Mouse (Mus musculus): ENCODE data around the gene Rpl41. TPM values are rescaled to one million over a fixed set of nuclear protein-coding genes. Genes with fewer than 3 reads are reported as not detected.
A peak's percentile ranks its signal among the peaks of the same experiment; 100 is the strongest.
"Not testable (repeated sequence)": the region's sequence is repeated elsewhere in the genome, so short reads cannot be mapped to it uniquely, and the experiment has no call there.

Rpl41 gene
- total RNA-seq, 1 experiment from 2014 or later: 1,707 TPM

DNA sequence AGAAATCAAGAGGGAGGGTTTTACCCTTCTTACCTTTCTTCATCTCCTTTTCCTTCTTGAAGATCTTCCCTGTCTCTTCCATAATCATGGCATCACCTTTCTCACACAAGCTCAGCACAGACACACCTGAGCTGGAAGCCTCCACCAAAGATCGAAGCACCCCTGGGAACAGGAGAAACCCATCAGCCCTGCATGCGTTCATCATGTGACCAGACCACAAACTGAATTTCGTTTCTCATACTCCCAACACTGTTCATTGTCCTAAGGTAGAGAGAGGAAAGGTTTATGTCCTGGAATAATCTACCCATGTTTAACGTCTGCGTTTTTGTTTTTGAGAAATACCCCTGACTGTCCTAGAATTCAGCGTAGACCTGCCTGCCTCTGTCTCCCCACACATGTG, 14.4 kb upstream of the Rpl41 start:
- no peak for ATAC-seq (ENCODE audit: extremely low read depth, insufficient number of reproducible peaks, low FRiP score, poor library complexity, severe bottlenecking)

GRCm38 (mm10) chr10:128556963-128557362, 7.9 kb upstream of the Rpl41 start:
- ATAC-seq (ENCODE audit: extremely low read depth, insufficient number of reproducible peaks, low FRiP score, poor library complexity, severe bottlenecking): no peak

DNA sequence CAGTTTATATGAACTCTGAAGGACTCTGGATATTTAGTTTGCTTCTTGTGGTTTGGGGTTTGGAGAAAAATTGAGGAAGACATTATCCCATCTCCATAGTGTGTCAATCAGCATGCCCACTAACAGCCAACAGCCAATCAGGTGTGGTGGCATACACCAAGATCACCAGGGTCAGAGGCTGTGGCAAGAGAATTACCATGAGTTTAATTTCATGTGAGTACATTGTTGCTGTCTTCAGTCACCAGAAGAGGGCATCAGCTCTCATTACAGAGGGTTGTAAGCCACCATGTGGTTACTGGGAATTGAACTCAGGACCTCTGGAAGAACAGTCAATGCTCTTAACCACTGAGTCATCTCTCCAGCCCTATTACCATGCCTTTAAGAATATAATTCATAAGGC, 7.2 kb upstream of the Rpl41 start:
- no peak for ATAC-seq (ENCODE audit: extremely low read depth, insufficient number of reproducible peaks, low FRiP score, poor library complexity, severe bottlenecking)

GRCm38 (mm10) chr10:128555567-128555966, 6.5 kb upstream of the Rpl41 start:
- not testable (repeated sequence) for ATAC-seq (ENCODE audit: extremely low read depth, insufficient number of reproducible peaks, low FRiP score, poor library complexity, severe bottlenecking)

- not testable (repeated sequence) for ATAC-seq (ENCODE audit: extremely low read depth, insufficient number of reproducible peaks, low FRiP score, poor library complexity, severe bottlenecking)
Measured at GRCm38 (mm10) chr10:128550144-128550823, 1.2 kb upstream of the Rpl41 start.

- ATAC-seq (ENCODE audit: extremely low read depth, insufficient number of reproducible peaks, low FRiP score, poor library complexity, severe bottlenecking): not testable (repeated sequence)
Measured at GRCm38 (mm10) chr10:128549682-128550057, 565 bp upstream of the Rpl41 start.

DNA sequence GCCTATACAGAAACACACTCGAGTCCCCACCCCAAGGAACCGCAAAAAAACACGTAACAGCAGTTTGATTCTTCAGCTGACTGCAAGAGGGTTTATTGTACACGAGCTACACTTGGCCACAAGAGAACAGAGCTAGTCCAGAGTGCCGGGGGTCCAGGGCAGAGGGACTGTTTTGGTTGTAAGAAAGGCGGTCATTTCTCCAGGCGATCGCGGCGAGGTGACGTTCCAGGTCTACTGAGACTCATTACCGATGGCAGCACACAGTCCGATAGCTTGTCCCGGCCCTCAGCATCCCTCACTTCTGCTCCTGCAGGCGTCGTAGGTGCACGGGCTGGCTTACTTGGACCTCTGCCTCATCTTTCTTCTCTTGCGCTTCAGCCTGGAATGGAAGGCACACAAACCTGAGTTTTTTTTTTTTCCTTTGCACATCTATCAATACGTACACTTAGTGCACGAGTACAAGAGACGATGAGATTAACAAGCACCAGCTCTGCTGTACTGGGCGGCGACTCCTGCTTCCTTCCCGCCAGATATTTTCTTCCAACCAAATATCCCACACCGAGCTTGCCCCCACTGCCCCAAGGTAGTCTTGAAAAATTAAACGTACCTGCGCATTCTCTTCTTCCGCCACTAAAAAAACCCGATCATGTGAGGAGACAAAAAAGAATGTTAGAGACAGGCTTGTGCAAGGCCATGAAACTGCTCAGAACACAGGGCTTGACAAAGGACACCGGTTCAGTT, 884 bp downstream of the Rpl41 start:
- ATAC-seq (ENCODE audit: extremely low read depth, insufficient number of reproducible peaks, low FRiP score, poor library complexity, severe bottlenecking): not testable (repeated sequence)

GRCm38 (mm10) chr10:128547361-128548032, 1.6 kb downstream of the Rpl41 start, which contains the start of gene Zc3h10:
Zc3h10 (minus strand) TSS chr10:128547774.
- ATAC-seq (ENCODE audit: extremely low read depth, insufficient number of reproducible peaks, low FRiP score, poor library complexity, severe bottlenecking): peak; percentile 81

GRCm38 (mm10) chr10:128546787-128547186, 2.3 kb downstream of the Rpl41 start:
- no peak for ATAC-seq (ENCODE audit: extremely low read depth, insufficient number of reproducible peaks, low FRiP score, poor library complexity, severe bottlenecking)

DNA sequence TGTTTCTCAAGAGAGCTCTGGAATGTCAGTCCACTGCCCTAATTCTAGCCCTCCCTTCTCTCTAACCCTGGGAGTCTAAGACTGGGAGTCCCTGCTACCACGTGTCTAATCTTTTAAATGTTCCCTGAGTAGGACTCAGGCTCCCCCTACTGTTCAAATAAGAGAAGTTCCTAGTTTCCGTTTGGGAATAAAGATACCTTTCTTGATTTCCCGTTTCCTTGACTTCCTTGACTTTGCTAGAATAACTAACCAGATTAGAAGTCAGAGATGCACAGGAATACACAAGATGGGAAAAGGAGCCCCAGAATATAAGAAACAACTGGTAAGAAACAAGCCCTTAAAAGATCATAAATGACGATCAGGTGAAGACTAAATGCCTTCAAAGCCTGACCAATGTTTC, 2.7 kb downstream of the Rpl41 start:
- no peak for ATAC-seq (ENCODE audit: extremely low read depth, insufficient number of reproducible peaks, low FRiP score, poor library complexity, severe bottlenecking)

- ATAC-seq (ENCODE audit: extremely low read depth, insufficient number of reproducible peaks, low FRiP score, poor library complexity, severe bottlenecking): no peak
Measured at GRCm38 (mm10) chr10:128545570-128545898, 3.6 kb downstream of the Rpl41 start.

DNA sequence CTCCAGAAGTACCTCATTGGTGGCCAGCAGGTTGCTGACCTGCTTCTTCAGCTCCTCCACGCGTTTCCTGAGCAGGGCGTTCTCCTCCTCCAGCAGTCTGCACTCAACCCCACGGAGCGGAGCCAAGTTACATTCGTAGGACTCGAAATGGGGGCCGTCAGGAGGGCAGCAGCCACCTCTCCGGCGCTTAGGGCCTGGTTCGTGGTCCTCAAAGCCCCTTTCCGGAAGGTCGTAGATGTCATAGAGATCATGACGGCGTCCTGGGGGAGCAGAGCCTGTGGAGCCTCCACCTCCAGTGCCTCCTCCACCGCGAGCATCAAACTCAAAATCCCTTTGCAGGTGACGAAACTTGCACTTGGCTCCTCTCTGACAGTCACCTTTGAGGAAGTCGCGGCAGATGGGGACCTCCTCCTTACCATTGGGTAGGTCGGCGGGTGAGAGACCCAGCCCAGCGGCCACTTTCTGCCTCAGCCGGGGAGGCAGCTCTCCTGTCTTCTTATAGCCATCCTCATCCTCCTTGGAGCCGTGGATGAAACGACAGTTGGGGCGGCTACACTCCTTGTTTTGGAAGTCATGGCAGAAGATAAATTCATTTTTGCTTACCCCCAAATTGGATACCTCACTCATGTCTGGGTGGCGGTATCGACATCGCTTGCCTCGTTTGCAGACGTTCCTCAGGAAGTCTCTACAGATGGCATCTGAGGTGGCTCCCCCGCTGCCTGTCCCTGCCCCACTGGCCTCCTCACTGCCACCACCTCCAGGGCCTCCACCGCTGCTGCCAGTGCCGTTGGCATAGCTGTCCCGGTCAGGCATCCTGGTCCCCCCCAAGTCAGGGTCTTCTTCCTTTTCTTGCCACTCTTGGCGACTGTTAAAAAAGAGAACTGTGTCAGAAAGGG, 4.2 kb downstream of the Rpl41 start:
- ATAC-seq (ENCODE audit: extremely low read depth, insufficient number of reproducible peaks, low FRiP score, poor library complexity, severe bottlenecking): no peak

- no peak for ATAC-seq (ENCODE audit: extremely low read depth, insufficient number of reproducible peaks, low FRiP score, poor library complexity, severe bottlenecking)
Measured at GRCm38 (mm10) chr10:128544151-128544657, 4.9 kb downstream of the Rpl41 start.

- ATAC-seq (ENCODE audit: extremely low read depth, insufficient number of reproducible peaks, low FRiP score, poor library complexity, severe bottlenecking): no peak
Measured at GRCm38 (mm10) chr10:128543100-128543499, 6.0 kb downstream of the Rpl41 start.

DNA sequence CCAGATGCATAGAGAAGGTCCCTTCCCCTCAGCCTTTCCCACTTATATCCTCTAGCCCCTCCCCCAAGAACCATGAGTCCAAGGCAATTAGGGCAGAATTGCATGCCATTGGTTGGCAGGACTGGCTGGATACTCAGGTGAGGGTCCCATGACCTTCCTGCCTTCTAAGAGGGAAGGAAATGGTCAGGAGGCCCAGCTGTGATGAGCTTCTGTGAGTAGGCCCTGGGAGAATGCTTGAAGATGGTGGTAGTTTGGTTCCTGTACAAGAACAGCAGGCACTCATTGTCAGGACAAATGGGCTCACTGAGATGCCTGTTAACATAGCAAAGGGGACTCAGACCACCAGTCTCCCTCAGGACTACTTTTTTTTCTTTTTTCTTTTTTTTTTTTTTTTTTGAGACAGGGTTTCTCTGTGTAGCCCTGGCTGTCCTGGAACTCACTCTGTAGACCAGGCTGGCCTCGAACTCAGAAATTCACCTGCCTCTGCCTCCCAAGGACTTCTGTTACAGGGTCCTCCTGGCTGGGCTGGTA, 10.7 kb downstream of the Rpl41 start:
- no peak for ATAC-seq (ENCODE audit: extremely low read depth, insufficient number of reproducible peaks, low FRiP score, poor library complexity, severe bottlenecking)

DNA sequence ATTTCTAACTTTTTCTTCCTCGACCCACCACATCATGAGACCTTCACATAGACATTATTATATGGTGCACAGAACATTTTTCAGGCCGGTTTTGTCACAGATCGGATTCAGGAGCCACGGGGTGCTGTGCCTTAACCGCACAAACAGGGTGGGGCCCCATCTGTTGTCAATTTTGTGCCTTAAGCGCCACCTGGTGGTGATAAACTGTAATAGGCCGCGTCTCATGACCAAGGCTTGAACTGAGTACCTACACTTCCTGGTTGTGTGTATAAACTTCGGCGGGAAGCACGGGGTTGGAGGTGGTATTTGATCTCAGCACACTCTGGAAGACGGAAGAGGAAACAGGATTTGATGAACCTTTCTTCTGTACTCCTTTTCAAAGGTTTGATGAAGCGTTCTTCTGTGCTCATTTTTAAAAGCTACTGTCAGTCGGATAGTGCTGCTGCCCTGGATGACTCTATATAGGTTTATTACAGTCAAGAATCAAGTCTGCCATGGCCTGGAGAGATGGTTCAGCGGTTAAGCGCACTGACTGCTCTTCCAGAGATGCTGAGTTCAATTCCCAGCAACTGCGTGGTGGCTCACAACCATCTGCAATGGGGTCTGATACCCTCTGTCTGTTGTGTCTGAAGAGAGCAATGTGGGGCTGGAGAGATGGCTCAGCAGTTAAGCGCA, 12.7 kb downstream of the Rpl41 start:
- ATAC-seq (ENCODE audit: extremely low read depth, insufficient number of reproducible peaks, low FRiP score, poor library complexity, severe bottlenecking): peak; percentile 99

GRCm38 (mm10) chr10:128535624-128536265, 13.4 kb downstream of the Rpl41 start:
- ATAC-seq (ENCODE audit: extremely low read depth, insufficient number of reproducible peaks, low FRiP score, poor library complexity, severe bottlenecking): peak; percentile 51

DNA sequence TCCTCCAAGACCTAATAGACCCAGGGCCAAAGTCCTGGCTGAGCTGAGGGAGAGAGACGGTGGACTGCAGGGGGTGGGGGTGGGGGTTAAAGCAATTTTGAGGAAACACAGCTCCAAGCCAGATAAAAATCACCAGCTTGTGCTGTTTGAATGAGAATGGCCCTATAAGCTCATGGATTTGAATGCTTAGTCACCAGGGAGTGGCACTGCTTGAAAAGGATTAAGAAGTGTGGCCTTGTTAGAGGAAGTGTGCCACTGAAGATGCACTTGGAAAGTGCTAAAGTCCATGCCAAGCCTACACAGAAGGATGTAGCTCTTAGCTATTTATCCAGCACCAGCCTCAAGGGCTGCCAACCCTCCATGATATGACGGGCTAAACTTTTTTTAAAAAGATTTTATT, 13.9 kb downstream of the Rpl41 start:
- ATAC-seq (ENCODE audit: extremely low read depth, insufficient number of reproducible peaks, low FRiP score, poor library complexity, severe bottlenecking): no peak

All from neutrophil, adult 5-6 weeks (primary cell).